Comparison of ENCODE assay signal across 12 mouse cellular contexts in the genomic region with DNA sequence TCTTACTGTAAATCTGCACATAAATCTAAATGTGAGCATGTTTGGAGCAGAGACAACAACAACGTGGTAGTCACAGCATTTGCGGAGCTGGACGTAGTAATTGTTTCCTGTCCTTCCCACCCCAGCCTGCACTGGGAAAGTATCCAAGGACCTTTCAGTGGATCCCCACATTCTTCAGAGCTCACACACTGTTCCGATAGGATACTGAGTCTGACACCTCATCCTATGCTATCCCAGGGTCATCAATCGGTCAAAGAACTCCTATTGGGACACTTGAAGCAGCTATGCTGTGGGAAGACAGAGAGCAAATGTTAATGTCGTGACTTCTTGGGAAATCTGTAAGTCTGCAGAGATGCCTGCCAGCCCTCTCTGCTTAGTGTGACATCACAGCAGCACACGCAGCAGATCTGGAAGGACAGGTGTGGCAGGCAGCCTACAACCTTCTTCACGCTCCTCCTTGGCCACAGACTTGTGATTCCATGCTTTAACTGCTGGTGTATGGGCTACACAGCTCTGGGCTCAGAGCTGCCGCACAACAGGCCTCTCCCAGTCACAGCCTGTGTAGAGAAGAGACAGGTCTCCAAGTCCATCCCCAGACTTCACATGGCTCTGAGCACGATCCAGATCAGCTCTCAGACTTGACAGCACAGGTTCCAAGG.
DNase-seq lines count a peak whose midpoint lies in the region; ATAC-seq and TF ChIP-seq lines count a peak whose summit lies in the region.
"Had no signal": no experiment of that assay in that cellular context is flagged by ENCODE, and none has a peak within 500 bp of the region (broad histone marks: within the 10 kb centered on the region; RNA-seq: fewer than 3 reads in every experiment).

No protein-coding gene starts in this region.

- no peak overlapping the region for H3K27ac ChIP-seq in heart, embryonic 12.5 days (ENCODE audit: poor library complexity, severe bottlenecking)
- H3K27ac ChIP-seq in brown adipose tissue, adult 24 weeks (replicated peaks; ENCODE audit: low read depth, low read length): peak overlapping the region; percentile 37
- peak overlapping the region; percentile 35; the same call in 1 of the 2 replicates for H3K27ac ChIP-seq in intestine, postnatal 0 days (ENCODE audit: low read depth, low read length)
- no peak overlapping the region for H3K27ac ChIP-seq in midbrain, embryonic 15.5 days
- no peak overlapping the region for H3K27ac ChIP-seq in midbrain, embryonic 11.5 days (ENCODE audit: low read depth, low read length)
- H3K27ac ChIP-seq: left cerebral cortex, adult 2 months; liver, embryonic 14.5 days had no signal

- H3K4me1 ChIP-seq in heart, embryonic 12.5 days (replicated peaks): peaks cover 28% of the 10 kb centered on the region
- H3K4me1 ChIP-seq in brown adipose tissue, adult 24 weeks (ENCODE audit: control insufficient read depth, insufficient read depth, insufficient read length, low read length): peaks cover 31% of the 10 kb centered on the region
- no peaks in the 10 kb centered on the region for H3K4me1 ChIP-seq in intestine, postnatal 0 days (replicated peaks; ENCODE audit: control insufficient read depth, insufficient read depth, low read length)
- H3K4me1 ChIP-seq in midbrain, embryonic 15.5 days: peaks cover 12% of the 10 kb centered on the region; the same call in 1 of the 2 replicates
- peaks cover 7% of the 10 kb centered on the region; the same call in 1 of the 2 replicates for H3K4me1 ChIP-seq in midbrain, embryonic 11.5 days (ENCODE audit: control insufficient read depth, insufficient read depth, low read length)

- H3K9me3 ChIP-seq in heart, embryonic 12.5 days (replicated peaks): no peaks in the 10 kb centered on the region
- H3K9me3 ChIP-seq in intestine, postnatal 0 days (ENCODE audit: control insufficient read depth): no peaks in the 10 kb centered on the region
- H3K9me3 ChIP-seq in midbrain, embryonic 15.5 days: no peaks in the 10 kb centered on the region
- no peaks in the 10 kb centered on the region for H3K9me3 ChIP-seq in midbrain, embryonic 11.5 days (ENCODE audit: control insufficient read depth, low read length)

- no peak overlapping the region for H3K4me2 ChIP-seq in heart, embryonic 12.5 days
- no peak overlapping the region for H3K4me2 ChIP-seq in intestine, postnatal 0 days (replicated peaks; ENCODE audit: low read depth)
- H3K4me2 ChIP-seq in midbrain, embryonic 15.5 days: no peak overlapping the region
- H3K4me2 ChIP-seq in midbrain, embryonic 11.5 days: no peak overlapping the region

- no peak for ATAC-seq in heart, embryonic 12.5 days (ENCODE audit: insufficient number of reproducible peaks, low FRiP score)
- ATAC-seq in intestine, postnatal 0 days: no peak
- ATAC-seq in midbrain, embryonic 15.5 days (replicated peaks): no peak
- no peak for ATAC-seq in midbrain, embryonic 11.5 days (ENCODE audit: low FRiP score)
- ATAC-seq: forebrain, embryonic 16.5 days had no signal

- H3K36me3 ChIP-seq in heart, embryonic 12.5 days: no peaks in the 10 kb centered on the region
- H3K36me3 ChIP-seq in intestine, postnatal 0 days (ENCODE audit: control insufficient read depth, insufficient read depth): no peaks in the 10 kb centered on the region
- H3K36me3 ChIP-seq in midbrain, embryonic 15.5 days (replicated peaks): no peaks in the 10 kb centered on the region
- H3K36me3 ChIP-seq in midbrain, embryonic 11.5 days (ENCODE audit: control insufficient read depth, insufficient read depth, low read length): no peaks in the 10 kb centered on the region

- no peaks in the 10 kb centered on the region for H3K27me3 ChIP-seq in heart, embryonic 12.5 days (replicated peaks)
- no peaks in the 10 kb centered on the region for H3K27me3 ChIP-seq in intestine, postnatal 0 days (replicated peaks; ENCODE audit: control insufficient read depth, insufficient read depth, low read length)
- no peaks in the 10 kb centered on the region for H3K27me3 ChIP-seq in midbrain, embryonic 15.5 days (replicated peaks)
- no peaks in the 10 kb centered on the region for H3K27me3 ChIP-seq in midbrain, embryonic 11.5 days (ENCODE audit: control insufficient read depth, insufficient read depth, low read length)

- intact Hi-C loops in heart, postnatal 25 days (cut with DNase I): loop anchor here (5.0 kb wide), 1 partner anchor 78 kb away; no protein-coding TSS in a partner anchor

- no peak overlapping the region for H3K4me3 ChIP-seq in heart, embryonic 12.5 days
- H3K4me3 ChIP-seq in brown adipose tissue, adult 24 weeks (ENCODE audit: insufficient read depth, low read depth, low read length): no peak overlapping the region
- H3K4me3 ChIP-seq in intestine, postnatal 0 days (ENCODE audit: low read depth, low read length): no peak overlapping the region
- H3K4me3 ChIP-seq in midbrain, embryonic 15.5 days: no peak overlapping the region
- no peak overlapping the region for H3K4me3 ChIP-seq in midbrain, embryonic 11.5 days (ENCODE audit: low read depth, low read length)
- H3K4me3 ChIP-seq: left cerebral cortex, adult 2 months had no signal

- no peak for TF ChIP-seq CTCF in intestine, postnatal 0 days (IDR thresholded peaks at IDR 0.05; ENCODE audit: low read depth)

- no peak for DNase-seq in heart, postnatal 25 days (ENCODE audit: low spot score)
- DNase-seq in lung, postnatal 25 days (ENCODE audit: low spot score): peak; percentile 64
- DNase-seq in midbrain, embryonic 11.5 days (ENCODE audit: low spot score, missing footprints): no peak
- DNase-seq: cerebellum, adult 9-10 months; thymus, adult 2 months had no signal

- peak overlapping the region; percentile 12; the same call in 1 of the 2 replicates for H3K9ac ChIP-seq in heart, embryonic 12.5 days
- H3K9ac ChIP-seq in intestine, postnatal 0 days (ENCODE audit: low read depth, low read length): no peak overlapping the region
- H3K9ac ChIP-seq in midbrain, embryonic 15.5 days: no peak overlapping the region
- H3K9ac ChIP-seq in midbrain, embryonic 11.5 days (ENCODE audit: low read length): no peak overlapping the region
- H3K9ac ChIP-seq: liver, embryonic 14.5 days had no signal

- WGBS in heart, embryonic 12.5 days: 54% methylated on average over 10 of the region's 10 CpGs
- 56% methylated on average over 10 of the region's 10 CpGs for WGBS in intestine, postnatal 0 days
- 84% methylated on average over 10 of the region's 10 CpGs for WGBS in midbrain, embryonic 15.5 days
- WGBS in midbrain, embryonic 11.5 days: 81% methylated on average over 10 of the region's 10 CpGs

Comparison
In these comparisons a context has a peak if more than half of its experiments do, and no peak if none do; other contexts are left out.
1. H3K27ac ChIP-seq: peak in brown adipose tissue, adult 24 weeks (single experiment) and intestine, postnatal 0 days (single experiment); none in heart, embryonic 12.5 days (single experiment), midbrain, embryonic 15.5 days (single experiment) and midbrain, embryonic 11.5 days (single experiment).